Mouse (Mus musculus) thymus, adult 18-20 months (tissue): ENCODE data around the gene Ubl5.
"Not testable (repeated sequence)": the region's sequence is repeated elsewhere in the genome, so short reads cannot be mapped to it uniquely, and the experiment has no call there.

Experiments
- DNase-seq, 2 experiments: peaks; one replicate each; pipeline ENCODE4 v3.0.0; 2022; ENCODE audit warnings: mixed read lengths in 2 of 2

The Ubl5 gene

DNA sequence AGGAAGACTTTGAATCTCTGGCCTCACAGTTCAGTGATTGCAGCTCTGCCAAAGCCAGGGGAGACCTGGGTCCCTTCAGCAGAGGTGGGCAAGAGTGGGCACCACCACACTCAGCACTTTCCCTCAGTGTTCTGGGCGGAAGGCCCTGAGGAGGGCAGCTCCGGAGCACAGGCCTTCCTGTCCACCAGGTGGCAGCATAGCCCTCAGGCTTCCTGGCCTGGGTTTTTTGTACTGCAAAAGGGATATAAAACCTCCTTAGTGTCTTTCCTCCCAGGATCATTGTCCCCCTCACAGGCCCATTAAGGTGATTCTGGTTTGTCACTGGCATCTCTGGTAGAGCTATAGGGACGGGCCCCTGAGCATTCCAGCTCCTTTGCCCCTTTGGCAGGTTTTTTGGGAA lies 19.6 kb downstream of the Ubl5 start:
- DNase-seq: peak; percentile 37 to 43

DNA sequence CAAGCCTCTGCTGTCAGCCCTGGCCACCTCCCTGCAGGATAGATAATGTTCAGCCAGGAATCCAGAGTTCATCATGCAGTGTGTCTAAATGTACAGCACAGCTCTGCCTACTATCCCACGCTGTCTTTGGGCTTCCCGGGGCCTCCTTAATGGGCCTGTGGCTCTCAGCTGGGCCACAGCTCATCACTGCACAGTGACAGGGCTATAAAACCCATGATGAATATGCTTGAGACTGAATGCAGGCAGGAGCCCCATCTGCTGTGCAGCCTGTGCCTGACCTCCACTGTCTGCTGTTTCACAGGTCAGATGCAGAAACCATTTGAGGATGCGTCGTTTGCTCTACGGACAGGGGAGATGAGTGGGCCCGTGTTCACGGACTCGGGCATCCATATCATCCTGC lies 20.2 kb downstream of the Ubl5 start:
- no peak for DNase-seq

DNA sequence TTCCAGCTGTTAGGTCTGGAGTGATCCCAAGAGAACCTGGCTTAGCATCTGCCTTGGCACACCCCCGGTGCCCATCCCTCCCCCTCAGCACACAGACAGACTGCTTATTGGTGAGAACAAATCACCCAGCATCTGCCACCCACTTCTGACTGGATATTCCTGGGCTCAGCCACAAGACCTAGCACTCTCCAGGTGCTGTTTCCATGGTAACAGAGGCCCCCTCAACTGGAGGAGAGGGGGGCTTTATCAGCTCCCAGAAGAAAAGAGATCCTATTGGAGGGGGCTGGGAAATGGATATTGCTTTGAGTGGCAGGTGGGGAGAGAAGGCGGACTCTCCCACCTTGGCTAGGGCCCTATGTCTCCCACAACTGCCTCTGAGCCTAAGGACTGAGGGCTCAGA lies 21.3 kb downstream of the Ubl5 start:
- no peak for DNase-seq

DNA sequence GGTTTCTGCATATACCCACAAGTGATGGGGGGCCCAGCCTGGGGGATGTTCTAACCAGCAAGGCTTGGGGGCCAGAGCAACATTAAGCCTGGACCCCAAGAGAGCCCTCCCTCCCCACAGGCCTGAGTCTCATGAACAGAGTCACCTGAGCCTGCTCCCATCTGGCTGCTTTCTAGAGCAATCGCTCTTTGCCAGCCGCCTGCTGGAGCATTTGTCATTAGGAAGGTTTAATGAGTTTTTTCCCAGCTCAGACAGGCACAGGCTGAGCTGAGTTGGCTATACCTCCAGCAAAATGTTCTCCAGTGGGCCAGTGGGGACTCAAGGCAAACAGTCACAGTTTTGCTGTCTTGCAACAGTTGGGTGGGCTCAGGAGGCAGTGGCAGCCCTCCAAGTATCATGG lies 21.7 kb downstream of the Ubl5 start:
- DNase-seq: no peak

DNA sequence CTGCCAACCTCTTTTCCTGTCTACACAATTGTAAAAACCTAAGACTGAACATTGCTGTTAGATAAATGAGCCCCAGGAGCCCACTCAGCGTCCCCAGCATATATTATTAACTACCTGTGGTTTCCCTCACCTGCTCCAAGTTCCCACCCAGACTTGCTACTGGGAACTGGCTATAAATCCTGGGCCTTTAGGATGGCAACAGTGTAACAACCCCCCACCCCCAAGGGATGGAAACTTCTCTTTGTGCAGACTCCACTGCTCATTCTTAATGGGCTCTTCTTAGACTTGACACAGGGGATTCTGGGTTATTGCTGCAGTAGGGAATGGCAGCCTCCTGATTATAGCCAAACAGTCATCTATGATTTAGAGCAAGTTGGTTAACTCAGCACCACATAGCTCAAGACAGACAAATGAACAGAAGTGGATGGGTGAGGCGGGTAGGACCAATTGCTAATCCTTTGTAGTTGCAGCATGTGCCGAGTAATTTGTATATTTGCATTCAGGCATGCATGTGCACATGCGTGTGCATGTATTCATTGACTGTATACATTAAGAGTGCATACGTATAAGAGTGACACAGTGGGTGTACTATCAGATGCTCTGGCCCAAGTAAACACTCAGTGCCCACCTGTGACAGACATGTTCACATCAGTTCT lies 22.4 kb downstream of the Ubl5 start:
- no peak for DNase-seq

DNA sequence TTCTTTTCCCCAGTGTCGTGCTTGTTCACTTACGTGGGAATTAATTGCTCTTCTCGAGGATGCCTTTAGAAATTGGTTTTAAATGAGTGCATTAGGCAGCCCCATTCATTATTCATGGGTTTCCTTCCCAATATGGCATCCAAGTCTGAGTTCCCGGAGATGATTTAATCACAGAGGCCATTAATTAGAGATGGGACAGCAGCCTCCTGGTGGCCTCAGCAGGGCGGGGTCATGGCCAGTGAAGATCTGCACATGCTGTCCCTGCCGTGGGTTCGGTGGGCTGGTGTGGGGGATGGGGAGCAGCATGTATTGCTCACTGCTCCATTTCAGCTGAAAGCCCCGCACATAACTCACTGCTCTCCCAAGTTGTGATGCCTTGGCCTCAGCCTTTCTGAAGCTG lies 23.2 kb downstream of the Ubl5 start:
- no peak for DNase-seq

DNA sequence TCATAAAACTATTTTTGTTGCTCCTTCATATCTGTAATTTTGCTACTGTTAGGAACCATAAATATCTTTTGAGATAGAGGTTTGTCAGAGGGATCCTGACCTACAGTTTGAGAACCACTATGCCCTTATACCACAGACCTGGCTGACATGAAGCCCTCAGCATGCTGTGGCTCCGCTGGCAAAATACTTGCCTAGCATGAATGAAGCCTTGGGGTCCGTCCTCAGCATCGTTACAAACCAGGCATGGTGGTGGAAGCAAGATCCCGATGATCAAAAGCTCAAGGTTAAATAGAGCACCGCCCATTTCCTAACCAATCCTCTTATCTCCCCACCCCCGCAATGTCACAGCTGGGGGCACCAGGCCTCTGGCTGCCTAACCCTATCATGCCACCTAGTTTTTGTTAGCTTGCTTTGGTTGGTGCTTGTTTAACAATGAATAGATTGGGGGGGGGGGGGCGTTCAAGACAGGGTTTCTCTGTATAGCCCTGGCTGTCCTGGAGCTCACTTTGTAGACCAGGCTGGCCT lies 23.9 kb downstream of the Ubl5 start:
- peak in 1 of 2 experiments; percentile 41 for DNase-seq

DNA sequence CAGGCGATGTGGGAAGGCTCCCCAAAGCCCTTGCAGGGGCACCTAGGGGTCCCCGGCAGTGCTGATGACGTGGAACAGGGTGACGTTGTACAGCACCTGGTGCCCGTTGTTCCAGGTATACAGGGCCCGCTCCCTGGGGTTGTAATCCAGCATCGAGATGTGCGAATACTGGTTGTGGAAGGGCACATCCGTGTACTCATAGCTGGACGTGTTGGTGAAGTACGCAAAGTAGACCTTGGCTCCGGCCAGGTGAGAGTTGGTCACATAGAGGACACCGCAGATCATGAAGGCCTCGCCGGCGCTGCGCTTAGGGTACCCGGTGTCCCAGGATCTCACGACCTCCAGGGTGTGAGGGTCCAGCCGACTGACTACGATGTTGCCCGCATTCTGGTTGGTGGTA lies 25.4 kb downstream of the Ubl5 start:
- no peak for DNase-seq

DNA sequence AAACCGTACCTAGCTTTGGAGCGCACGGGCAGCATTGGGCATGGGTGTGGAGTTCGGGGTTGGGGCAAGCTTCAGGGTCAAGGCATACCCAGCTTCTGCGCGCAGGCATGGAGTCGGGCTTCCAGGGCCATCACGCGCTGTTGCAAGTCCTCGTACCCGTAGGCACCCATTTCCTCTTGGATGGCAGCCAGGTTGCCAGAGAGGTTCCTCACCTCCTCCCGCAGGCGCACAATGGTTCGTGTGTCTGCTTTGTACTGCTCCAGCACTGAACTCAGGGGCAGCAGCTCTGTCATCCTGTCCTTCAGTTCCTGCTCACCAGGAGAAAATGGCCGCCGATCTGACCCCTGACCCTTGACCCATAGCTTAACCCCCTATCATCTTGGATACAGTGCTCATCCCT lies 29.4 kb downstream of the Ubl5 start:
- no peak for DNase-seq

DNA sequence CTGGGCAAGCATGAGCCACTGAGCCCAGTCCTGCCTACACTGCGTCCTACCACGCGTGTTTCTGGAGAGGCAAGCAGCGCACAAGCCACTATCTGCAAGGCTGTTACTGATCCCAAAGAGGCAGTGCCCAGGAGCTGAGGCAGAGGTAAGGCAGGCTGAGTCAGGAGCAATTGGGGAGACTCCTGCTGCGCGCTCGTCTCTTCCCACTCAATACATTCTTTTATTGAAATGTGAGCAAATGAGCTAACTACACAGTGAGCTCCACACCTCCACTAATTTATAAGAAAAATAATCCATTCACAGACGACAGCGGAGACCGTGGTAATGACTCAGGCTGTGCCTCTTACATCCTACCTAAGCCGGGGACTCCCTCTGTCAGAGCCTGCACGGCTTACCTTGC lies 35.2 kb downstream of the Ubl5 start:
- no peak for DNase-seq

DNA sequence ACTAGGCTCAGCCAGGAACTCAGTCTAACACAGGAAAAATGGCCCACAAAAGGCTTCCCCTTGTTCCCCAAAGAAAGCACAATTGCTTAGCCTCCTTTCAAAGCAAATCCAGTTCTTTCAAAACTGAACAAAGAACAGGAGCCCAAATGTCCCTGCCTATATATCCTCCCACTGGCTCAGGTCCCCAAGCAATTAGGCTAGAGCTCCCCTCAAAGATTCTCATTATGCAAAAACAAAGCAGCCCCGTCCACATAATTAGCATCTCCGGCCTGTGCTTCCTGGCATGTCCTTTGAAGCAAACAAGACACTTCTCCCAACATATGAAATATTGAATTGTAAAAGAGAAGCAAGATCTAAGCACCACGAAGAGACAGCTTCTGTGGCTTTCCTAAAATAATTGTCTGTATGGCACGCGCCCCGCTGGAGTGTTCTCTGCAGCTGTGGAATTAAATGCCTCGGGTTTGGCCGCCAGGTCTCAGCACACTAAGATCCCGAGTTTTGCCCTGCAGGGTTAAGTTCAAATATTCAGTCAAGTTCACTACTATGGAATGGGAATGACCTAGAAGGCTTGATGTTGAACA lies 37.8 kb downstream of the Ubl5 start:
- DNase-seq: no peak

DNA sequence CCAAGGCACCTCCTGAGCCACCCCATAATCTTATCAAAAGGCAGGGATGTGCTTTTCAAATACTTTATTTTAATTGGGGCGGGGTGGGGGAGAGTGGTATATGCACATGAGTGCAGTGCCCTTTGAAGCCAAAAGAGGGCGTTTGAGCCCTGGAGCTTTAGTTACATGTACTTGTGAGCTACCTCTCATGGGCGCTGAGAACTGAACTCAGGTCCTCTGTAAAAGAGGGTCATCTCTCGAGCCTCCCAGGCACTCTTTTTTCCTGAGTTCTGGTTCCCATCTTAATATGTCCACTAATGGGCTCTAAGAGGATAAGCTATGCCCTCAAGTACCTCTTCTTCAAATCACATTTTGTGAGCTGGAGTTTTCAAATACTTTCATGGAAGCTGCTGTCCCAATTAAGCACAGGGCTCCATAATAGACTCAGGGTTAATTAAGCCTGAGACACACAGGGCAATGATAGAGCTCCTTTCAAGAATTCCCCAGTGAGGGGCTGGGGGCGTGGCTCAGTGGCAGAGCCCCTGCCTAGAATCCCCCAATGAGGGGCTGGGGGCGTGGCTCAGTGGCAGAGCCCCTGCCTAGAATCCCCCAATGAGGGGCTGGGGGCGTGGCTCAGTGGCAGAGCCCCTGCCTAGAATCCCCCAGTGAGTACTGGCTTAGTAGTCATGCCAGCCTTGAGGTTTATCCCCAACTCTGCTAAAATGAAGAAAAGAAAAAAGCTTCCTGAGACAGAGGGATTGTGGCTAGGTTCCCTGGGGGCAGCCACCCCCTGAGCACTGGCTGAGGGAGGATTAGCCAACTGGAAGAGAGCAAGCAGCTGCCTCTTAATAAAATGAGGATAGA lies 39.1 kb downstream of the Ubl5 start:
- no peak for DNase-seq

DNA sequence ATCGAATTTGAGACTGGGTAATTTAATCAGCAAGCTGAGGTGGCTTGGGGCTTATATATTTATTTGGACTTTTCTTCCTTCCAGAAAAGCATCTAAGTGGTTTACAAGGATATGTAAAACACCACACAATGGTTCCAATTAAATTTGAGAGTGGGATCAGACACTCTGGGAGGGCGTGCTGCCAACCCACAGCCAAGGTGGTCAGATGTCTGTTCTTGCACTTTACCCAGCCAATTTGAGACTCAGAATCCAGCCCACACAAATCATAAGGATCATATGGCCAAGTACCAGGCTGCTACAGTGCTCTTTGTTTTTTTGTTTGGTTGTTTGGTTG lies 39.7 kb downstream of the Ubl5 start:
- no peak for DNase-seq

DNA sequence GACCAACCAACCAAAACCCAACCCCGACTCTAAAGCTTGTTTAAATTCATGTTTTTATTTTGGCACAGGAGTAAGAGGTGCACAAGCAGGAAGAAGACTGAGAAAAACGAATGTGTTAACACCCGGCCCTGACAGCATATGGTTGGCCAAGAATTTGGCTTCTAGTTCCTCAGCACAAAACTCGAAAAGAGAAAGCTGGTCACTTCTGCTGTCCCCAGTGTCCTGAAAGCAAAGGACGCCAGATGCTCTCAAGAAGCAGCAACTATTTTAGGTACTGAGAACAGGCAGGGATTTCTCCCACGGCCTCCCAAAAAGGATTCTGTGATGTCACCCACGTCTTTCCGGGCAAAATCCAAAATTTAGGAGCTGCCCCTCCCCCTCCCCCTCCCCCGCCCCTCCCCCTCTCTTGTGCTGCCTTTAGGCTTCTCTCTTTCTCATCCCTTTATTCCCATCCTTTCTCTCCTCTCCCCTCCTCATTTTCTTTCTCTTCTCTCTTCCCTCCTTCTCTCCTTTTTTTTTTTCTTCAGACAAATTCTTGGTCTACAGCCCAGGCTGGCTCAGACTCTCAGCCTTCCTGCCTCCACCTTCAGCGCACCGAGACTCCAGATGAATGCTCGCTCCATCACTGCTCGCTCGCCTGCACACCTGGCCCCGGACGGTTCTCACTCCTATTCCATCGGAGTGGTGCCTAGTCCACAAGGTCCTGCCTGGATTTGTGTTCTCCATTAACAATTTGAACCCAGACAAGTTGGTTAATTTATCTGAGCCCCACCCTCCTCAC lies 42.6 kb downstream of the Ubl5 start:
- DNase-seq: no peak

DNA sequence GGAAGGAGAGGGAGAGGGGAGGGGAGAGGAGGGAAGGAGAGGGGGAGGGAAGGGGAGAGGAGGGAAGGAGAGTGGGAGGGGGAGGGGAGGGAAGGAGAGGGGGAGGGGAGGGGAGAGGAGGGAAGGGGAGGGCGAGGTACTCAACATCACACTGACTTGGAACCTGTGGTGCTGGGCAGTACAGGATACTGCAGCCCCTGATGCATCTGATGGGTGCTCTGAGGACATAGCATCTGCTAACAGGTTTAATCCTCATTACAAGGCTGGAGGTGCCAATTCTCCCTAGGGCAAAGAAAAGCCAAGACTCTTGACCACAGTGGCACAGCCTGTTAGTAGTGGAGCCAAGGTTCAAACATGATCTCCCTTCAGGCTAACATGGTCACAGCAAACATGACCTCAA lies 46.7 kb downstream of the Ubl5 start:
- DNase-seq: no peak

DNA sequence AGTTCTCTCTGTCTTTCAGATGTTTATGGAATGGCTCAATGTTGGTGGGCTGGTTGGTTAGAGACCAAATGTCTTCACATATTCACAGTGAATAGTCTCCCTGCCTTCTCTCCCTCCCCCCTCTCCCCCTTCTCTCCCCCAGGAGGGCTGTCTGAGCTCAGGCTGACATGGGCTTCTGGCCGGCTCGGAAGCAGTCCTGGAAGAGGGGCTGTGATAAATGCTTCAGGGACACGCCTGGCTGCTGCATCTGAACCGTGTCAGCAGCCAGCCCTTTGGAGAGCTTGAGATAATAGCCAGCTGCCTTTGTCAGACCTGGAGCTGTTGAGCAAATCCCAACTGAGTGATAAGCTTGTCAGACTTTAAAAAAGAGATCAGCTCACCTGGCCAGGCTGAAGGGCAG lies 47.2 kb downstream of the Ubl5 start:
- no peak for DNase-seq

DNA sequence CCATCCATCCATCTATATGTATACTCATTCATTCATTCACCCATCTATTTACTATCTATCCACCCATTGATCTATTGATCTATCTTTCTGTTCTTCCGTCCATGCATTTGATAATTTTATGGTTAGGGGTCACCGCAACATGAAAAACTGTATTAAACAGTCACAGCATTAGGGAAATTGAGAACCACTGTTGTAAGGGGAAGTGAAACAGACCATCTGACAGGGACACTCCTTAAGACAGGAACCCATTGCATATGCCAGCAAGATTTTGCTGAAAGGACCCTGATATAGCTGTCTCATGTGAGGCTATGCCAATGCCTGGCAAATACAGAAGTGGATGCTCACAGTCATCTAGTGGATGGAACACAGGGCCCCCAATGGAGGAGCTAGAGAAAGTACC lies 47.8 kb downstream of the Ubl5 start:
- DNase-seq: not testable (repeated sequence)

DNA sequence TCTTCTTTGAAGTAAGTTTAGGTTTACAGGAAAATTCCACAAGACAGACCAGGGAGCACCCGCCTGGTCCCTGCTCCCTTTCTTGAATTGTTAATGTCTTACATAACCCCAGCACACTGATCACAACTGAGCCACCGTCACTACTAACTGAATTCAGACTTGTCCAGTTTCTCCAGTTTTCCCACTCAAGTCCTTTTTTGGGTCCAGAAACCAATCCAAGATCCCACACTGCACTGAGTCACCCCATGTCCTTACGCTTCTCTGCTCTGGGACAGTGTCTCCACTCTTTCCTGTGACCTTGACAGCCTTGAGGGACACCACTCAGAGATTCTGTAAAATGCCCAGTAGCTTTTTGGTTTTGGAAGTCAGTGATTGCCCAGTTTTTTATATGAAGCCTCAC lies 50.2 kb downstream of the Ubl5 start:
- DNase-seq: no peak

DNA sequence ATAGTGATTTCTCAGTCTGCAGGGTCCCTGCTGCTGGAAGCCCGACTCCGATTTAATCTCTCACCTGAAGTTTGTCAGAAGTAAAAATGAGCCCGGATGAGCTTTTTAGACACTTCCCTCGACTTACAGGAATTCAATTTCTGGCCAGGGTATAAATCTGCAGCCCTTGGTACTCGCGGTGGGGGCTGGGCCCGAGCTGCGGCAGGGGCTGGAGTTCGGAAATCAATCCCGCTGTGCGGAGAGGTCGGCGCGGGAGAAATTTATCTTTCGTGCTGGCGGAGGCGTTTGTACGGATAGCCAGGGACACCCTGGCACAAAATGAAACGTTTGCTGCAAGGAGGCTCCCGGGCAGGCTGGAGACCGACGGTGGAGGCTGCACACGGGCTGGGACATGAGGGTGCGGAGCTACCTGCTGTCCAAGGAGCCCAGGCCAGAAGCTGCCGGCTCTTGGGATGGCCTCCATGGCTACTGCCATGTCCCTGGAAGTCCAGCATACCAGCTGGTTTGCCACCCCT lies 52.1 kb downstream of the Ubl5 start:
- no peak for DNase-seq

DNA sequence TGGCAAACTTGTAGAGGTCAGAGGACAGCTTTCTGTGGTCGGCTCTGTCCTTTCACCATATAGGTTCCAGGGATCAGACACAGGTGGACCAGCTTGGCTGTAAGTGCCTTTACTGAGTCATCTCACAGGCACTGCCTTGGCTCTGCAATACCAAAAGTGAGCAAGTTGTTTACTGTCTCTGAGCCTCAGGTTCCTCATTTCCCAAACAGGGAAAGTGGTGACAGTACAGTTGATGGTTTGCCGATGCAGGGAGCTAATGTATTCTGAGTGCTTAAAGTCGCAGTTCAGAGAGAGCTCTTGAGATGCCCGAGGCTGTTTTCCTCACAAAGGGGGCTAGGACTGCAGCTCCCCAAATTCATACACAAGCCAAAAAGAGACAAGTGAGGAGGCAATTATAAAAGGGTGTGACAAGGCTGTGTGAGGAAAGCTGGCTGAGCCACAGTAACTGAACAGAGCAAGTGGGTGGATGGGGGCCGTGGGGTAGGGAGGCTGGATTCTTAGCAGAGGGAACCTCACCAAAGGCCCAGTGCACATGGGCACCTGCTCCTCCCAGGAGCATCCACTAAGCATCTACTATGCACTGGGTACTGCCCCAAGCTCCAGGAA lies 53.5 kb downstream of the Ubl5 start:
- DNase-seq: no peak
